ENCODE assay signal across 20 mouse cellular contexts in genomic region chrX:49660781-49661180, GRCm38 (mm10). TPM values are rescaled to one million over a fixed set of nuclear protein-coding genes. Genes with fewer than 3 reads are reported as not detected.
DNase-seq lines count a peak whose midpoint lies in the region; ATAC-seq and TF ChIP-seq lines count a peak whose summit lies in the region.
"Not testable (repeated sequence)": the region's sequence is repeated elsewhere in the genome, so short reads cannot be mapped to it uniquely, and the experiment has no call there.
"Had no signal": no experiment of that assay in that cellular context is flagged by ENCODE, and none has a peak within 500 bp of the region (broad histone marks: within the 10 kb centered on the region; RNA-seq: fewer than 3 reads in every experiment).

No protein-coding gene starts in this region.

- not testable (repeated sequence) for TF ChIP-seq CTCF in gastrocnemius, adult 2 months (IDR thresholded peaks at IDR 0.05); lung, adult 2 months (IDR thresholded peaks at IDR 0.05; ENCODE audit: insufficient read depth, low read length); stomach, postnatal 0 days (IDR thresholded peaks at IDR 0.05; ENCODE audit: low read depth)

- H3K9ac ChIP-seq in stomach, postnatal 0 days (ENCODE audit: low read length), result not testable (repeated sequence)

- H3K27ac ChIP-seq in gastrocnemius, adult 2 months, result 0 out of 2 replicates have a peak overlapping the region, but pooled peaks have one; percentile 46
- not testable (repeated sequence) for H3K27ac ChIP-seq in stomach, postnatal 0 days (replicated peaks)

- ATAC-seq in megakaryocyte-erythroid progenitor cell, adult 5-6 weeks (replicated peaks; ENCODE audit: low FRiP score, low TSS enrichment, poor library complexity, severe bottlenecking), result peak; percentile 63
- ATAC-seq in stomach, postnatal 0 days (ENCODE audit: low FRiP score, low TSS enrichment), result 0 out of 2 replicates have a peak, but pooled peaks have one; percentile 10

- TF ChIP-seq EP300 in stomach, postnatal 0 days (optimal IDR thresholded peaks at IDR 0.05), result not testable (repeated sequence)

- H3K4me2 ChIP-seq in stomach, postnatal 0 days (replicated peaks; ENCODE audit: low read depth), result not testable (repeated sequence)

- DNase-seq in adrenal gland, adult (ENCODE audit: inconsistent age in 2 of 2, low spot score in 1 of 2), result peak; percentile 11 to 16
- DNase-seq in cerebellum, adult 9-10 months, result peak; percentile 3
- peak; percentile 24 for DNase-seq in gastrocnemius, adult 2 months
- peak; percentile 2 for DNase-seq in kidney, adult 9 months
- peak; percentile 2 for DNase-seq in lung, adult 2 months
- not testable (repeated sequence) for DNase-seq in stomach, postnatal 0 days (ENCODE audit: low spot score)
- DNase-seq in thymus, postnatal 4 days, result peak; percentile 40

- H3K27me3 ChIP-seq in stomach, postnatal 0 days (ENCODE audit: control insufficient read depth, insufficient read depth, low read length), result not testable (repeated sequence)

- WGBS in lung, adult 2 months, result 85% methylated on average over 29 of the region's 29 CpGs
- WGBS in stomach, postnatal 0 days, result 85% methylated on average over 28 of the region's 29 CpGs

- H3K36me3 ChIP-seq in stomach, postnatal 0 days (ENCODE audit: control insufficient read depth, insufficient read depth, low read length), result not testable (repeated sequence)

- not testable (repeated sequence) for H3K4me1 ChIP-seq in lung, adult 2 months (ENCODE audit: control insufficient read depth, insufficient read depth, low read length); stomach, postnatal 0 days (replicated peaks; ENCODE audit: control insufficient read depth, insufficient read depth)

- intact Hi-C loops in gastrocnemius, adult 2 months (cut with DNase I), result not testable (repeated sequence)

- not testable (repeated sequence) for H3K9me3 ChIP-seq in stomach, postnatal 0 days (ENCODE audit: control insufficient read depth, low read length)

- not testable (repeated sequence) for TF ChIP-seq POLR2A in lung, adult 2 months (IDR thresholded peaks at IDR 0.05; ENCODE audit: borderline replicate concordance, extremely low read depth, low read depth, low read length)

- peak overlapping the region; percentile 56 for H3K4me3 ChIP-seq in gastrocnemius, adult 2 months
- H3K4me3 ChIP-seq in lung, adult 2 months (replicated peaks; ENCODE audit: extremely low read depth, low read depth, low read length); stomach, postnatal 0 days (ENCODE audit: low read depth, low read length): not testable (repeated sequence)

RNA-seq across cellular contexts. Expression of gene Olfr1320, which starts 11.4 kb away (rescaled TPM):
- total RNA-seq in gastrocnemius, adult 2 months (2021), result not detected
- polyA plus RNA-seq in lung, adult 2 months (2012; rRNA removed), result not detected in 2 replicates
- total RNA-seq in megakaryocyte-erythroid progenitor cell, adult 5-6 weeks (2014; fragmentation: Nextera tagmentation), result not detected in 2 replicates
- total RNA-seq in megakaryocyte-erythroid progenitor cell, adult 5-6 weeks (2017), result not detected in 2 replicates
- not detected in 2 replicates for polyA plus RNA-seq in stomach, postnatal 0 days (2015; fragmentation: Nextera tagmentation; extraction: Ambion mirVana)
- total RNA-seq: adrenal gland, adult 2 months; CH12.LX; gastrocnemius, postnatal 4 days; layer of hippocampus, adult 18-20 months; left cerebral cortex, adult 18-20 months had no signal
- polyA plus RNA-seq: adrenal gland, adult 2 months; heart, embryonic 16.5 days; hindbrain, embryonic 14.5 days; intestine, postnatal 0 days; limb, embryonic 12.5 days; midbrain, embryonic 13.5 days; small intestine, adult 2 months; stomach, embryonic 16.5 days had no signal
